Mouse (Mus musculus) 3T3-L1 (cell line): ENCODE results near the gene Fam217b.

Experiments
- DNase-seq: peaks from one replicate; pipeline ENCODE4 v3.0.0-alpha.2; 2015; ENCODE audit warnings: low read depth, low spot score

Fam217b gene

DNA sequence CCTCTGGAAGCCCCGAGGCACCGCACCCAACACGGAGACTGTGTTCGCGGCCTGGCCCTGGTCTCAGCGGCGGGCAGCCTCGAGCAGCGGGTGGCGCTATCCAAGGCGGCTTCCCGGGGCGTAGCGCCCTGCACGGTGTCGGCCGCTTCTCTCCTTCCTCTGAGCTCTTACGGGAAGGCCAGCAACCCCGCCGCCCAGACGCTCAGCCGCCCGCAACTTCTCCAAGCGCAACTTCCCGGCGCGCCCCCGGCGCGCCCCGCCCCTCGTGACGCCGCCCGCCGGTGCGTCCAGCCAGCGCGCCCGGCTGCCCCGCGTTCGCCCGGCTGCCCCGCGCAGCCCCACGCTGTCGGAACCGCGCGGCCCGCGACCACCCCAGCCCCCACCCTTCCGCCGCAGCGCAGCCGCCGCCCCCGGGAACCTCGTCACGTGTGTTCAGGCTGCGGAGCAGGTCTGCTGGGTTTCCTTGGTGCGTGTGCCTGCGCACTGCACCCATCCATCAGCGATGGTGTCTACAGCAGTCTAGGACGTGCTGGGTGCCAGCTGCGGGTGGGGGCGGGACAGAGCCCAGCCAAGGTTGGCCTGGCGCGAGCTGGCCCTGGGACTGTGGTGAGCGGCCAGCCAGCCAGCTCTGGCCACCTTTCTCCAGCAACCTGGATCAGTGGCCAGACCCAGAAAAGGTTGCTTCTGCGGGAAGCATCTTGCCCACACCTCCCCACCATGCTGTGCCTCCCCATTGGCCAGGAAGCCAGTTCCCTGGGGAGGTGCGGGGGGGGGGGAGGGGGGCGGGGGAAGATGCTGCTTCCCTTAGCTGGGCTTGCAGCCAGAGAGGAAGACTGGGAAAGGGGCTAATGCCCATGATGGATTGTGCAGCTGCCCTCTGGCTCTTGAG, at the start of gene Fam217b, which contains the start of gene Ppp1r3d:
TSS of gene Fam217b (plus strand) at position 264 of the 889 bp plus-strand sequence.
TSS of gene Ppp1r3d (minus strand) at position 212 of the 889 bp plus-strand sequence.
- DNase-seq, result peak; percentile 72

DNA sequence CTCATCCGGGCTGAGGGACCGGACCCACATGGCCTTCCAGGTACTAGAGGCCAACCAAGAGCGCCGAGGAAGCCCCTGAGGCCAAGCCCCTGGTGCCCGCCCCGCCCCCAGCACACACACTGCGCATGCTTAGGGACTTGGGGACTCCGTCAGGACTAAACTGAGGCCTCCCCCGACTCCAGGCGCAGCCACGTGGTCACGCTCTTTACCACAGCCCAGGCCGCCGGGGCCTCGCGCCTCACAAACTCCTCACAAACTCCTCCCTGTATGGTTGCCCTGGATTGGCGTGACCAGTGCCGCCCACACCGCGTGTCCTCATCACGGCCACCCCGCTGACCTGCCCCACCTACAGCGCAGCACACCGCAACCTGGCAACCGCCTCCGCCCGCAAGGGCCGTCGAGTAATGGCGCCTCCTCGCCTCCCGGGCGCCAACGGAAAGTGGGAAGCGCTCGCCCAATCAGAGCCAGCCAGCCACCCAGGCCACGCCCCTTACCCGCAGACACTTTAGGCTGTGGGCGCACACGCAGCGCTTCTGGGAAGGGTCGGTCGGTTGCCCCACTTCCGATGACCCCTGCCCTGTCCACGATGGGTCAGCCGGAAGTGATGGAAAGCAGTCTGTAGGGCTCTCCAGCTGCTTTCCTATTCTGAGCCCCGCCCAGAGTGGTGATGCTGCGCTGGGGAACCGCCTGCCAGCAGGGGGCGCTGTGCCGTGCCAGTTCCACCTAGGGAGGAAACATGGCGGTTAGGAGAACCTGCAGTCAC, 7.1 kb upstream of the Fam217b start, which contains the start of gene Sycp2:
TSS of gene Sycp2 (minus strand) at position 633 of the 763 bp plus-strand sequence.
- DNase-seq, result no peak

DNA sequence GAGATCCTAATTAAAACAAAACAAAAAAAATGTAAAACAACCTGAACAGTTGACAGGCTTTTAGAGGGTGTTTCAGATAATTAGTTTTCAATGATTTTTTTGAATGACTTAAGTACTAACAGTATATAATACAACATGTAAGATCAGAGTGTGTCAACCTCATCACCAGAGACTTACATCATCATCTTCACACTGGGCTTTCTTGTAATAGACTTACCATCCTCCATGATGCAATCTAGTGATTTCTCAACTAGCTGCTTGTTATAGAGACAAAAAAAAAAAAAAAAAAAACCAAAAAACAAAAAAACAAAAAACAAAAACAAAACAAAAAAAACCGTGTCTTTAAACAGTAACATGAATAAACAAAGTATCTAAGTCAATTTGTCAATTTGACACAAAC, 5.3 kb upstream of the Fam217b start:
- no peak for DNase-seq

DNA sequence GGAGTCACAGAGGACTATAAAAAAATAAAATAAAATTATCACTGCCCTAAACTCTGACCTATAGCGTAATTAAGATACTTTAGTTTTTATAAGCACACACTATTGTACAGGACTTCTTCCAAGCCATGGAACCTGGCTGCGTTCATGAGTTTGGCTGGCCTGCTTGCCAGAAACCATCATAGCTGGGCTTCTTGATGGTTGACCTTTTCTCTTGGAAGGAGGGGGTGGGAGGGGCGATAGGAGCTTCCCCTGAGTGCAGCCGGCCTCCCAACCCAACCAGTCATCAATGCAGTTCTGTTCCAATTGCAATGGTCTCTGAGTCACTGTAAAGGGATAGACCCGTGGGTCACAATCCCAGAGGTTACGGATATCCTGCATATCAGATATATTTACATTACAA, 4.0 kb upstream of the Fam217b start:
- no peak for DNase-seq

GRCm38 (mm10) chr2:178412598-178412997, 1.7 kb upstream of the Fam217b start:
- peak; percentile 70 for DNase-seq

GRCm38 (mm10) chr2:178413081-178413480, 1.2 kb upstream of the Fam217b start:
- no peak for DNase-seq

GRCm38 (mm10) chr2:178413481-178414260, 653 bp upstream of the Fam217b start:
- no peak for DNase-seq

- no peak for DNase-seq
Measured at GRCm38 (mm10) chr2:178415150-178415448, 775 bp downstream of the Fam217b start.

- DNase-seq, result peak; percentile 65
Measured at GRCm38 (mm10) chr2:178416427-178416826, 2.1 kb downstream of the Fam217b start.

DNA sequence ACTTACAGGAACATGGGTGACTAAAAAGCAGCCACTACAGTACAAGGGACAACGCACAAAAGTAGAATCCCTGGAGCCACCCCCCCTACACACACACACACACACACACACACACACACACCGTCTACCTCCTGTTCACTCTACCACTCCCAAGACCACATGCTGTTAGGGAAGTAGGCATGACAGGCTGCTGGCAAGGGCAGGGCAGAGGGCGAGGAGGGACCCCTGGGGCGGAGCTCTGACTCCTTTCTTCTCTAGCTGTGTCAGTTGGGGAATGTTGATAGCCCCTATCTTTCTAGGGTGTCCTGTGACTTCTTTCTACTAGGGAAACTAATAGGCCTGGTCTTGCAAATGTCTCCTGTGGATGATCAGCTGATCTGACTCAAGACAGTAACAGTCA, 2.6 kb downstream of the Fam217b start:
- DNase-seq, result no peak

GRCm38 (mm10) chr2:178420576-178420975, 6.3 kb downstream of the Fam217b start:
- DNase-seq, result no peak

- no peak for DNase-seq
Measured at GRCm38 (mm10) chr2:178421603-178422002, 7.3 kb downstream of the Fam217b start.

DNA sequence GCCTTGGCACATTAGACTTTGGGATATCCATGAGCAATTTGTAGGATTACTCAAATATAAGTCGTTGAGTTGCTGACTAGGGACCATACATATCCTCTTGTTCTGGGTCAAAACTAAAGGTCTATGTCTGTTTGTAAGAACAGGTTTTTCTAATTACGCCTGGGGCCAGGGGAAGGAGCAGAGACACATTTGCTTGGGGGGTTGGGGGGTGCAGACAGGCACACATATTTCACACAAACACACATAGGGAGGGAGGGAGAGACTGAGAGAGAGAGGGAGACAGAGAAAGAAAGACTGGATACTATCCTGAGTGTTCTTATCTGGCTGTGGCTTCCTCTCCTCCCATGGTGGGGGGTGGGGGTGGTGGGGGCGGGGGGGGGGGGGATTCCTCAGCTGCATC, 7.9 kb downstream of the Fam217b start:
- peak; percentile 63 for DNase-seq

GRCm38 (mm10) chr2:178423223-178423622, 8.9 kb downstream of the Fam217b start:
- peak; percentile 78 for DNase-seq

GRCm38 (mm10) chr2:178426229-178426628, 11.9 kb downstream of the Fam217b start:
- DNase-seq, result peak; percentile 86

DNA sequence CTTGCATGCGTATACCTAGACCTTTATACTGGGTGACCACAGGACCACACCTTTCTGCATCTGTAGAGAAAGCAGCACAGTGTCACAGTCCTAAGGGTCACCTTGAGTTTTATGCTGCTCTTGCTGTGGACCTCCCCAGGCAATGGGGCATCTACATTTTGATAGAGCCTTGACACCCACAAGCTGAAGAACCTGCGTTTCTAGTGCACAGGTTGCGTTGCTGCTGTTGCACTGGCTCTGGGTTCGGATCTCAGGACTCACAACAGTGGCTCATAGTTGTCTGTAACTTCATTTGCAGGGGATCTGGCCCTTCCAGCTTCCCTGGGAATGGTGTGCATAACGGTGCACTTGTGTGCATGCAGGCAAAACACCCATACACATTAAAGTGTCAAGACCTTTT, 12.9 kb downstream of the Fam217b start:
- no peak for DNase-seq

- no peak for DNase-seq
Measured at GRCm38 (mm10) chr2:178428183-178428582, 13.9 kb downstream of the Fam217b start.

GRCm38 (mm10) chr2:178428676-178429075, 14.4 kb downstream of the Fam217b start:
- DNase-seq, result no peak

GRCm38 (mm10) chr2:178429426-178429825, 15.1 kb downstream of the Fam217b start:
- DNase-seq, result no peak

- no peak for DNase-seq
Measured at GRCm38 (mm10) chr2:178430231-178430630, 15.9 kb downstream of the Fam217b start, which contains the start of gene Cdh26. TSS of gene Cdh26 (plus strand) at chr2:178430531.

- DNase-seq, result no peak
Measured at GRCm38 (mm10) chr2:178433495-178433894, 19.2 kb downstream of the Fam217b start.

- DNase-seq, result no peak
Measured at GRCm38 (mm10) chr2:178433903-178434302, 19.6 kb downstream of the Fam217b start.
